Mouse (Mus musculus): ENCODE measurements around the gene Hlf.
A peak's percentile ranks its signal among the peaks of the same experiment; 100 is the strongest.

Hlf gene

GRCm38 (mm10) chr11:90390817-90391173 is at the start of gene Hlf:
Gene Hlf, minus strand, starts transcription at chr11:90390895.
- DNase-seq, result peak; percentile 90

- DNase-seq, result no peak
These were observed 48.1 kb upstream of the Hlf start for GRCm38 (mm10) chr11:90438768-90439167.

DNA sequence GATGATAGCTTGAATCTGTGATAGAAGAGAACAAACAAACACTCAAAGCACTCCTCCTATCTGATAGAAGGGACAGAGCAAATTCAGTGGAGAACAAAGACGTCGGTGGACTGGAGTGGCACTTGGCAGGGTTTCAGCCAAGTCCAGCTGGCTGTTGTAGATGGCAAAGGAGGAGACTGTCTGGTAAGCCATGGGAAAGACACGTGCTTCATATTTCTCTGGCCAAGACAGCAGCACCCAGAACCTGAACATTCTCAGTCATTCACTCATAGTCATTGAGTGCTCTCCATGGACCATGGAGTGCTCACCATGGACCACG is 34.5 kb upstream of the Hlf start:
- DNase-seq, result no peak

GRCm38 (mm10) chr11:90424334-90425206 is 33.9 kb upstream of the Hlf start:
- DNase-seq, result no peak

DNA sequence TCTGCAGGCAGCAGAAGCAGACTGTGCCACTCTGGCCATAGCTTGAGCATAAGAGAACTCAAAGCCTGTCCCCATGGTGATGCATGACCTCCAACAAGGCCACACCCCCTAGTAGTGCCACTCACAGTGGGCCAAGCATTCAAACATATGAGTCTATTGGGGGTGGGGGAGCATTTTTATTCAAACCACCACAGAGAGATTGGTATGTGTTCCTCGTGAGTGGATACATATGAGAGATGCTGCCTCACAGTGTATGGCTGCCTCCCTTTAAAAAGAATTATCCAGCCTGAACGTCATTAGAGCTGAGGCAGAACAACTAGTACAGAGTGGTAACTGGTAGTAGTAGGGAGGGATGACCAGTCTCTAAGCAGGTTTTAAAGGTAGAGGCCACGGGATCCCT is 33.2 kb upstream of the Hlf start:
- no peak for DNase-seq

DNA sequence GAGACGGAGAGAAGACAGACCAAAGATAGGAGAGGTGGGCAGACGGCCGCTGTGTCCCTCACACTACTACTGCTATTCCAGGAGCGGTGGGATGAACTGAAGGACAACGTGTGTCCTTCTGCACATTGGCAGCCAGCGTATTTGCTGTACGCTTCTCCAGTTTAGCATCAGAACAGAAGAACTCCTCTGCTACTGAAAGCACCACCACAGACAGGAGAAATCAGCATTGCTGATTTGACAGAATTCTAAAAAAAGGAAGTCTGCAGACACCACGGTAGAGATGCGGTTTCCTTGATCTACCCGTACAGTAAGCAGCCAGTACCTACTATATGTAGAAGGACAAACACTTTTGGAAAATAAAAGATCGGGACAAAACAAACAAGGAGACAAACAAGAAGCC is 29.0 kb upstream of the Hlf start:
- DNase-seq, result no peak

- DNase-seq, result peak; percentile 99
These were observed 27.2 kb upstream of the Hlf start for GRCm38 (mm10) chr11:90417921-90418320.

DNA sequence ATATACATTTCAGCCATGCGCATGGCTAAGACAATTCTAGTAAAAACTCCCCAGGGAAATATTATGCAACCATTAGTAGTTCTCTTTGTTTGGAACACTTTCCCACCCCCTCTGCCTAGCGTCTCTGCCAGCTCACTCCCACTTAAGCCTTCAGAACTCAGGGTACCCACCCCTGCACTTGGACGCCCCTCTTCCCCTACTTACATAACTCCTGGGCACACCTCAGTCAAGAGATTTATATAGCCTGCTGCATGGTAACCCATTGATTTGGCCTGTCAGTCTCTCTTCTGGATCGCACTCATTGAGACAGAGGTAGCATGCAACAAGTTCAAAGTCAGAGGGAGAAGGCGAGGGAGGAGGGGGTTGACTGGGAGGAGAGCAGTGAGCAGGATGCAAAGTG is 26.3 kb upstream of the Hlf start:
- DNase-seq, result no peak

GRCm38 (mm10) chr11:90398850-90399249 is 8.2 kb upstream of the Hlf start:
- no peak for DNase-seq

GRCm38 (mm10) chr11:90391271-90392185 is 833 bp upstream of the Hlf start:
- DNase-seq, result no peak

DNA sequence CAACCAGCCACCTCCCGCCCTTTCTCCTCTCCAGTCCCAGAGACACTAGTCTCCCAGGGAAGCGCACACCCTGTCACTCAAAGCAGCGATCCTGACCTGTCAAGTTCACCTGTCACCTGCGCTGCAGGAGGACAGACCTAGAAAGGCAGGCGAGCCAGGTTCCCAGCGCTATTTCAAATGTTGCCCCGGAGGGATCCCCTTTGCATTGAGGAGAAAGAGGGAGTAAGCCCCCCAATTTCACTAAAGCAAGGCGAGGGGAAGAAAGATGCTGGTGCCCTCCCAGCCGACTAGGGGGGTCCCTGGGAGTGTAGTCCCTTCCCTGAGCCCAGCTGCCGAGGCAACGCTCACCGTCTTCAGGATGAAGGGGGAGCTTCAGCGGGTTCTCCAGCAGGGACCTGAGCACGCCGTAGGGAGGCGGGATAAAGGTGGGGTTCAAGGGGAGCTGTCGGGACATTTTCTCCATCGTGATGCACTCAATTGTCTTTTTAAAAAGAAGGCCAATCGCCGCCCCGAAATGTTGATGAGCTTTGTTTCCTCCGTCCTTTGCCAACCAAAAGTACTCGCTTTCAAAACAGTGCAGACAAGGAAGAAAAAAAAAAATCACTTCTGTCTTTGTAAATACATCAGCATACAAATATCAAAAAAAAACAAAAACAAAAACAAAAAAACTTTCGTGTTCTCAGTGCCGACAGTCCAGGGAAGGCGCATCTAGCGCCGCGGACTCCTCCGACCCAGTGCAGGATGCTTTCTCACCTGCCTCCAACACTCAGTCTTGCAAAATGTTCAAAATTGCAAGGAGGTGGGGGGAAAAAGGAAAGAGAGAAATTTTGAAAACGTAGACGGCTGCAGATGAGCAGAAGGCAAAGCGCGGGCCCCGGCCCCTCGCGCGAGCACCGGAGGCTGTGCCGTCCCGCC is 536 bp downstream of the Hlf start:
- peak; percentile 47 for DNase-seq

DNA sequence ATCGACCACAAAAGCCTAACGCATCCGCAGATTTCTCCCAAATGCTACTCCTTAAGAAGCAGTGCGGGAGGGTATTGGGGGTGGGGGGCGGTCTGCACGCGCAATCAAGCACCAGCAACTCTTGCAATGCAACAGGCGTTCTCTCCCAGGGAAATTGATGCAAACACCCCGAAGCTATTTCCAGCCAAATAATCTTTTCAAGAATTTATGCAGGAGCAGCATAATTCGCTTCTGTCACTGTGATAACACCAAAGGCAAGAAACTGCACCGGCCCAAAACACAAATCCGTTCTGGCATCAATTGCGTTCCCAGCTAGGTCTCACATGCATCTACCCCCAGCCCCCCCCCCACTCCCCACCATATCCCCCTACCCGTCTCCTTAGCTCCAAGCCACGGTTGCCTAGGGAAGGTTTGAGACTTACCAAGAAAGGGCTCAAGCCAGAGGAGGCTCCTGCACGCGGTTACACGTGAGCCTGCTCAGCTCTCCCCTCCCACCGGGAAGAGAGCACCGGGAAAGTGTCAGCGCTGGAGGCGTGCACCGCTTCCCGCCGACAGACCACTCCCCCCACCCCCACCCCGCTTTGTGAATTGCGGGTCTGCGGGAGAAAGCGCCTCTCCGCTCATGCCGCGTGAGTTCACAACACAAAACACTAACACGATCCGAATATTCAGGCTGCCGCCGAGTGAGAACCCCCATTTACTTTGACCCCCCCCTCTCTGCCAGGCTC is 1.4 kb downstream of the Hlf start:
- peak; percentile 78 for DNase-seq

DNA sequence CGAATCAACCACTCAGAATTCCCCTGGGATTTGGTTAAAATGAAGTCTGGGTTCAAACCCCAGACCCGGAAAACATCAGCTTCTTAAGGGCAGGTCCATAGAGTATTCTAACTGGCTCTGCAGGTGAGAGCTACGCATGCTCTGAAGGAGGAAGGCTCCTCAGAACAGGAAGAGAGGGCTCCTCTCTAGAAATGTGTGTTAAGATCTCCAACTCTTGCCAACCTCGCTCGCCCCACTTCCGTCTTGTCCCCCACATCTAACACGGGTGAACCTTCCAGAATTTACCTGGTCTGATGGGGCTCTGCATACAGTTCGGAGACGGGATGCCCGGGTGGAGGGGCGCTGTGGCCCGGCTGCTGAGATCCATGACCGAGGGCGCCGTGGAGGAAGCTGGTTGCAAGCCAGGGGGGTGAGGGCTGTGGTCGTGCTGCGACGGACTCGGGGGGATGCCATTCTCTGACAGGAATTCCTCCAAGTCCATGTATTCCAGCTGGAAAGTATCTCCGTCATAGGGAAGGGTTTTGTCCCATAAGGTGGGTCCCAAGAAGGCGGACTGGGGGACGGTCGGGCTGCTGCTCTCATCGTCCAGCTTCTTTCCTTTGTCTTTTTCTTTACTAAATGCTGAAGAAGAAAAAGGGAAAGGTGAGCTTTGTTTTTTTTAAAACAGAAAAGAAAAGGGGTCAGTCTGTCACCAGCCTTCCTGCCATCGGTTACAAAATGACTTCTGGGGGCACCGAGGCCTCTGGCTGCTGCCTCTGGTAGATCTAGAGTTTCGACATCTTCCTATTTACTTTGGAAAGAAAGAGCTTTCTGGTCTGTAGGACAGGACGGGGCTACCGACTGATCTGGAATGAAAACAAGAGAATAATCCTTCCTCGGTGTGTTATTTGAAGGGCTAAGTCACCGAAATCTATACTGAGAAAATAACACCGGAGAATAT is 2.9 kb downstream of the Hlf start:
- DNase-seq, result no peak

DNA sequence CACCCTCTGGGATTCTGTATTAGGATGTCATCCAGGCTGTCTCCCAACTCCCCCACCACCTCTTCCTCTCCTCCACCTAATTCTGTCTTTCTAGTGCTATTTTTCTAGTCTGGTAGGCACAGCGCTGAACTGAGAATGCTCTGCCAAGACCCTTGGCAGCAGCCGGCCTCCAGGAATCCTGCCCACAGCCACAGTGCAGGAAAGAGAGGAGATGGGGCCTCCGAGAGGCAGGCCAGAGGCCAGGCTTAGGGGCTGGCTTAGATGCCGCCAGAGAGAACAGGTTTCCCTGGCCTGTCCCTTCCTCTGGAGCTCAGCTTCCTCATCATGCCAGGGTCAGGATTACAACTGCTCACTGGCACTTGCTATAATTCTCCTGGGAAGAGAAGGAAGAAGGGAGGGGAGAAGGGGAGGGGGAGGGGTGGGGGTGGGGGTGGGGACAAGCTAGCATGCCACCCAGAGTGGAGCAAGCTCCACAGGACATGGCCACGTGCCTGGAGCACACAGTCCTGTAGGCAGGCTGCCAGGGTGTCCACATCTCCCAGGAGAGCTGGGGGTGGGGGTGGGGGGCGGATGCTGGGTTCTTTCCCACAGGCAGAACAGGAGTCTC is 8.6 kb downstream of the Hlf start:
- peak; percentile 91 for DNase-seq

- DNase-seq, result no peak
These were observed 9.6 kb downstream of the Hlf start for GRCm38 (mm10) chr11:90381113-90381512.

DNA sequence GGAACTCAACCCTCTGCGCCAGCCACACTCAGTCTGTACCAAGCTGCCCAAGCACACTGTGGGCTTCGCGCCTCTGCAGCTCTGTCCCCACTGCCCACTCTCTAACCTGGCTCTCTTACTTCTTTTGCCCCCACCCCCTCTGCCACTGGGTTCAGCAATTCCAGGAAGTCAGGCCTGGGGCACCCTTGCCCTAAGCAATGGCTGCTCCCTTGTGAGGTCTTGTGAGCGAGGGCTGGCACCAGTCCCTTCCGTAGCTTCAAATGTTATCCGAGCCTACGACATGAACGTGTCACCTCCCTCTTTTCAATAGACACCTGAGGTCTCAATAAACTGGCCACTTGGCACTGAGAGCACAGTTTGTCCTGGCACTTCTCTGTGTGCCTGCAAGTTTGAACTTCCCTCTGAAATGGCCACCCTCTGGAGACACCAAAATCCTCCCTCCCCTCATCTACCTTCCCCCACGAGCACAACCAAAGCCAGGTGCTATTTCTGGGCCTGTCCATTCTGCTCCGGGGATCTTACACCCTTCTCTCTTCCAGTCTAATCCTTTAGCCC is 10.5 kb downstream of the Hlf start:
- no peak for DNase-seq

- peak; percentile 54 for DNase-seq
These were observed 12.7 kb downstream of the Hlf start for GRCm38 (mm10) chr11:90378008-90378407.

DNA sequence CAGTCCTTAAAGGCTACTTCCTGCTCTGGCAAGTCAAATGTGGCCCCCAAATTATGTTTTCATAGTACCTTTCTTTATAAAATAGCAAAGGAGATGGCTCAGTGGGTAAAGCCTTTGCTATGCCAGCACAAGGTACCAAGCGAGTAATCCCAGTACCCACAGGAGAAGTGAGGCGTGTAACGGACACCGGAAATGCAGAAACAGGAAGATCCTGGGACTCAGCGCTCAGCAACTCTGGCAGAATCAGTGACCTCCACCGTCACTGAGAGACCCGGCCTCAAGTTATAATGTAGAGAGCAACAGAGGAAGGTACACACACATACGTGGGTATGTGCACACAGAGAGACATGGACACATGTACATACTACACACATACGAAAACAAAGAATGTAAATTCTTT is 14.3 kb downstream of the Hlf start:
- no peak for DNase-seq

GRCm38 (mm10) chr11:90371470-90372100 is 19.1 kb downstream of the Hlf start:
- peak; percentile 59 for DNase-seq

GRCm38 (mm10) chr11:90370789-90371291 is 19.9 kb downstream of the Hlf start:
- peak; percentile 79 for DNase-seq

All from kidney, adult 11 months (tissue).